Mouse (Mus musculus) liver, embryonic 14.5 days (tissue): ENCODE measurements around the gene Nudt19.

Source experiments
- CTCF ChIP-seq: IDR thresholded peaks from 2 replicates; pipeline ENCODE4 v1.5.1; 2016; ENCODE audit warnings: antibody characterized with exemption, low read depth, control low read depth
- EP300 ChIP-seq: IDR thresholded peaks from 2 replicates; pipeline ENCODE4 v1.6.1; 2016; ENCODE audit warnings: antibody characterized with exemption, low read depth

DNA sequence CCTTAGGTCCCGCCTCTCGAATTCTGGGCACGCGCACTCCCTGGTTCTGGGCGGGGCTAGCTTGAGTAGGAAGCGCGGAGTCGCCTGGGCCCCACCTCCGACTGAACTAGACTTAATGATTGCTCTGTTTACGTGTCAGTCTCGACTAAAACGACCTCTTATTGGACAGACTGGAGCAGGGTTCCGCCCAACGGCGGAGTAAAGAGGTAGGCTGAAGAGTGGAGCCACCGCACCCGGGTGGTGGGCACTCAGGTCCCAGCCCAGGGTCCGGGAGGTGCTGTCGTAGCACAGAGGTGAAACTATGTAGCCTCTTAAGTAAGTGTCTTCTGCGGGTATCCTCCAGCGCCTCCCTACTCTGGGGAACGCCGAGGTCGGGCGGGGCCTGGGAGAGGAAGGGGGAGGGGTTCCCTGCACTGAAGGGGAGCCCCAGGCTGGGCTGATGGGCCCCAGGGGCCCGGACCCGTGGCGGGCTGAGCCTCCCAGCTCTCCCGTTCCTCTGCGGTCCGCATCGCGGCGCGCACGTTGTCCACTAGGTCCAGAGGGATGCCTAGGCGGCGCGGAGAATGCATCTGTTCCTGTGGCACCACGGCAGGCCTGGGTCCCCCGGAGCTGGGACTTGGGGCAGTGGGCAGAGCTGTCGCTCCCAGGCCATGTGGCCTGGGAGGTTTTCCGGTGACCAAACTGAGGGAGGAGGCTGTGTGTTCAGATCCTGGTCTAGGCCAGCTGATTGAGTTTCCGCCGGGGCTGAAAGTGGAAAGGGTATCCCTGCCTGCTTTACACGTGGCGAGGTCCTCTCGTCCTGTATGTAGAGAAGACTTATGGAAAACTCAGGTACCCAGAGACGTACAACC lies 30.2 kb upstream of the Nudt19 start, which contains the start of gene Ankrd27:
- TF ChIP-seq CTCF (no peak), EP300 (no peak)
